Mouse (Mus musculus) heart, postnatal 4 days (tissue): Measurements from ENCODE around the gene Ptchd4. TPM values are rescaled to one million over a fixed set of nuclear protein-coding genes. Genes with fewer than 3 reads are reported as not detected.

Experiments used
- DNase-seq: peaks from one replicate; pipeline ENCODE4 v3.0.0; 2021
- total RNA-seq, 2 experiments: library from RNA; stranded (reverse); gene quantifications; 2 replicates each; pipeline ENCODE4 v1.2.3; 2021

Ptchd4 gene
- total RNA-seq = not detected

- peak; percentile 19 for DNase-seq
Observed at GRCm38 (mm10) chr17:42315669-42316611, at the start of gene Ptchd4. TSS of gene Ptchd4 (plus strand) at chr17:42315947.

GRCm38 (mm10) chr17:42276861-42277260, 38.9 kb upstream of the Ptchd4 start:
- DNase-seq = no peak

GRCm38 (mm10) chr17:42284391-42284790, 31.4 kb upstream of the Ptchd4 start:
- DNase-seq = no peak

- DNase-seq = no peak
Observed at GRCm38 (mm10) chr17:42286255-42286654, 29.5 kb upstream of the Ptchd4 start.

GRCm38 (mm10) chr17:42290341-42290740, 25.4 kb upstream of the Ptchd4 start:
- no peak for DNase-seq

GRCm38 (mm10) chr17:42291793-42292192, 24.0 kb upstream of the Ptchd4 start:
- DNase-seq = no peak

- DNase-seq = no peak
Observed at GRCm38 (mm10) chr17:42297986-42298385, 17.8 kb upstream of the Ptchd4 start.

- DNase-seq = no peak
Observed at GRCm38 (mm10) chr17:42299681-42300080, 16.1 kb upstream of the Ptchd4 start.

- no peak for DNase-seq
Observed at GRCm38 (mm10) chr17:42303062-42303577, 12.6 kb upstream of the Ptchd4 start.

GRCm38 (mm10) chr17:42304262-42304661, 11.5 kb upstream of the Ptchd4 start:
- DNase-seq = no peak

GRCm38 (mm10) chr17:42307001-42307400, 8.7 kb upstream of the Ptchd4 start:
- no peak for DNase-seq

GRCm38 (mm10) chr17:42310136-42310535, 5.6 kb upstream of the Ptchd4 start:
- no peak for DNase-seq

GRCm38 (mm10) chr17:42316612-42316982, 850 bp downstream of the Ptchd4 start:
- DNase-seq = no peak

- DNase-seq = no peak
Observed at GRCm38 (mm10) chr17:42335787-42336186, 20.0 kb downstream of the Ptchd4 start.

- no peak for DNase-seq
Observed at GRCm38 (mm10) chr17:42336571-42336970, 20.8 kb downstream of the Ptchd4 start.

- DNase-seq = no peak
Observed at GRCm38 (mm10) chr17:42346027-42346426, 30.3 kb downstream of the Ptchd4 start.

GRCm38 (mm10) chr17:42358481-42358880, 42.7 kb downstream of the Ptchd4 start:
- no peak for DNase-seq

- DNase-seq = no peak
Observed at GRCm38 (mm10) chr17:42363085-42363710, 47.5 kb downstream of the Ptchd4 start.

GRCm38 (mm10) chr17:42364716-42365115, 49.0 kb downstream of the Ptchd4 start:
- DNase-seq = no peak

GRCm38 (mm10) chr17:42374881-42375280, 59.1 kb downstream of the Ptchd4 start:
- no peak for DNase-seq

GRCm38 (mm10) chr17:42393086-42393485, 77.3 kb downstream of the Ptchd4 start:
- DNase-seq = no peak

GRCm38 (mm10) chr17:42395299-42395698, 79.6 kb downstream of the Ptchd4 start:
- no peak for DNase-seq

GRCm38 (mm10) chr17:42418449-42418848, 102.7 kb downstream of the Ptchd4 start:
- peak; percentile 9 for DNase-seq

- no peak for DNase-seq
Observed at GRCm38 (mm10) chr17:42427961-42428360, 112.2 kb downstream of the Ptchd4 start.
